Mouse (Mus musculus) lung, adult 2 months (tissue): Measurements from ENCODE around the gene Vmn1r111.
"Not testable (repeated sequence)": the region's sequence is repeated elsewhere in the genome, so short reads cannot be mapped to it uniquely, and the experiment has no call there.

Experiments
- CTCF ChIP-seq: fragments of 200-500 bp; IDR thresholded peaks from 2 replicates; pipeline ENCODE4 v1.5.1; 2011; ENCODE audit warnings: mild to moderate bottlenecking, low read length, control low read depth; ENCODE audit not compliant: insufficient read depth
- POLR2A ChIP-seq: fragments of 200-500 bp; IDR thresholded peaks from 2 replicates; pipeline ENCODE4 v1.6.1; 2011; ENCODE audit warnings: low read depth, mild to moderate bottlenecking, control low read depth, low read length, borderline replicate concordance; ENCODE audit errors: extremely low read depth

DNA sequence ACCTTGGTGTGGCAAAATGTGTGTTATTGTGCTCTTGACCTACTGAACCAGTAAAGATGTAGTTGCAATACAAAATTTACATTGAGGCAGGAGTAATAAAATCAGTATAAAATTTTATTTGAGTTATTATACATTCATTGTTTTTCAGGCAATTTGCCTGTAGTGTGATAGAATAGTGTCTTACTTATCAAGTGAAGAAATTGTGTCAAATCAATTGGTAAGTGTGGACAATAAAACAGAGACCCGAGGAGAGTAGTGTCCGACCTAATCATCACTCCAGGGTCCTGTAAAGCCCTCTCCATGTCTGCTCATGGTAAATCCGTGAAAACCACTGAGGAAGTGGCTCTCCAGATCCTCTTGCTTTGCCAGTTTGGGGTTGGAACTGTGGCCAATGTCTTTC lies 34.4 kb downstream of the Vmn1r111 start, which contains the start of gene Vmn1r107:
- not testable (repeated sequence) for TF ChIP-seq CTCF, POLR2A
